Mouse (Mus musculus) right cerebral cortex, postnatal 4 days (tissue): ENCODE results near the gene Stmn3.

Experiments used
- DNase-seq: peaks from one replicate; pipeline ENCODE4 v3.0.0-alpha.2; 2022

Gene Stmn3

GRCm38 (mm10) chr2:181314080-181314810, at the start of gene Stmn3:
TSS of gene Stmn3 (minus strand) at chr2:181314500.
- DNase-seq, result peak; percentile 87

- no peak for DNase-seq
Observed at GRCm38 (mm10) chr2:181363946-181364345, 49.6 kb upstream of the Stmn3 start.

- no peak for DNase-seq
Observed at GRCm38 (mm10) chr2:181356780-181357179, 42.5 kb upstream of the Stmn3 start.

GRCm38 (mm10) chr2:181342766-181343165, 28.5 kb upstream of the Stmn3 start:
- no peak for DNase-seq

- no peak for DNase-seq
Observed at GRCm38 (mm10) chr2:181340426-181340825, 26.1 kb upstream of the Stmn3 start.

GRCm38 (mm10) chr2:181334023-181334422, 19.7 kb upstream of the Stmn3 start:
- peak; percentile 77 for DNase-seq

GRCm38 (mm10) chr2:181332542-181332941, 18.2 kb upstream of the Stmn3 start:
- DNase-seq, result no peak

- no peak for DNase-seq
Observed at GRCm38 (mm10) chr2:181326098-181326497, 11.8 kb upstream of the Stmn3 start.

- DNase-seq, result no peak
Observed at GRCm38 (mm10) chr2:181322136-181322535, 7.8 kb upstream of the Stmn3 start.

- DNase-seq, result no peak
Observed at GRCm38 (mm10) chr2:181320103-181320499, 5.8 kb upstream of the Stmn3 start.

GRCm38 (mm10) chr2:181319248-181320102, 5.2 kb upstream of the Stmn3 start, which contains the start of gene Rtel1:
TSS of gene Rtel1 (plus strand) at chr2:181319739.
- peak; percentile 82 for DNase-seq

- peak; percentile 63 for DNase-seq
Observed at GRCm38 (mm10) chr2:181313344-181314079, 788 bp downstream of the Stmn3 start.

- DNase-seq, result no peak
Observed at GRCm38 (mm10) chr2:181313006-181313343, 1.3 kb downstream of the Stmn3 start.

GRCm38 (mm10) chr2:181312435-181312834, 1.9 kb downstream of the Stmn3 start:
- DNase-seq, result no peak

- peak; percentile 58 for DNase-seq
Observed at GRCm38 (mm10) chr2:181307144-181307804, 7.0 kb downstream of the Stmn3 start.

- DNase-seq, result no peak
Observed at GRCm38 (mm10) chr2:181304944-181305343, 9.4 kb downstream of the Stmn3 start.

GRCm38 (mm10) chr2:181302041-181302440, 12.3 kb downstream of the Stmn3 start:
- no peak for DNase-seq

GRCm38 (mm10) chr2:181290937-181291336, 23.4 kb downstream of the Stmn3 start:
- no peak for DNase-seq

- DNase-seq, result no peak
Observed at GRCm38 (mm10) chr2:181288691-181289090, 25.6 kb downstream of the Stmn3 start.

GRCm38 (mm10) chr2:181287958-181288350, 26.3 kb downstream of the Stmn3 start, which contains the start of gene Gmeb2:
TSS of gene Gmeb2 (minus strand) at chr2:181288035.
- DNase-seq, result peak; percentile 91

GRCm38 (mm10) chr2:181287338-181287957, 26.9 kb downstream of the Stmn3 start:
- DNase-seq, result peak; percentile 86
